Mouse (Mus musculus) macrophage (primary cell): ENCODE measurements around the gene Ryr3. TPM values are rescaled to one million over a fixed set of nuclear protein-coding genes. Genes with fewer than 3 reads are reported as not detected.

Experiments
- H3K27ac ChIP-seq: fragments of 350-480 bp; formaldehyde crosslinking; 2 replicates; pipeline ENCODE4 v1.9.0; 2021
- H3K36me3 ChIP-seq: fragments of 350-480 bp; formaldehyde crosslinking; 2 replicates; pipeline ENCODE4 v1.9.0; 2021; ENCODE audit errors: inconsistent target
- H3K4me3 ChIP-seq: fragments of 350-480 bp; formaldehyde crosslinking; 2 replicates; pipeline ENCODE4 v1.9.0; 2021; ENCODE audit errors: inconsistent target
- H3K79me2 ChIP-seq: fragments of 350-480 bp; formaldehyde crosslinking; 2 replicates; pipeline ENCODE4 v1.9.0; 2021; ENCODE audit errors: inconsistent target
- WGBS: methylation state at CpG from one replicate; pipeline ENCODE4 v1.1.7; 2026; ENCODE audit warnings: inconsistent platforms; ENCODE audit not compliant: missing documents; 5-methylcytosine and 5-hydroxymethylcytosine counted together
- polyA plus RNA-seq: library from polyadenylated mRNA; stranded (reverse); fragments of 250-400 nt; gene quantifications from 3 replicates; pipeline ENCODE4 v1.2.4, GENCODE M21; 2018; ENCODE audit warnings: inconsistent platforms

Gene Ryr3
- polyA plus RNA-seq, 1 experiment from 2014 or later = not detected

DNA sequence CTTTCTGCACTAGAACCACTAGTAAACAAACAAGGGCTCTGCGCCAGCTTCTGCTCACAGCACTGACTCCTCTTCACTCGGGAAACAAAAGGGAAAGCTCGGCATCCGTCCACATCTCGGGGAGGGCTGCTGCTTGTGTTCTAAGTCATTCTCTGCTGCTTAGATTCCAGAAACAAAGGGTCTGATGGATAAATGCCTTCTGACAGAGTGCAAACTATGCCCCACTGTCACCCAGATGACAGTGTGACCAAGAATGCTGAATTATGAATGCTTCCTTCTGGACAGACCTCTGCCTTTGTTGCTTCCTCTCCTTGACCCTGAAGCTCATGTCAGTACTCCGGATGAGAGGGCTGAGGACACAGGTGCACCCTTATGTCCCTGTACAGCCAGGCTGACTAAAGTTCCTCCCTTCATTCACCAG, 625.4 kb downstream of the Ryr3 start:
- H3K4me3 ChIP-seq = no peak overlapping the region
- no peaks in the 10 kb centered on the region for H3K36me3 ChIP-seq
- no peak overlapping the region for H3K27ac ChIP-seq
- H3K79me2 ChIP-seq = no peaks in the 10 kb centered on the region
- 92% methylated on average over 6 of the region's 6 CpGs for WGBS

DNA sequence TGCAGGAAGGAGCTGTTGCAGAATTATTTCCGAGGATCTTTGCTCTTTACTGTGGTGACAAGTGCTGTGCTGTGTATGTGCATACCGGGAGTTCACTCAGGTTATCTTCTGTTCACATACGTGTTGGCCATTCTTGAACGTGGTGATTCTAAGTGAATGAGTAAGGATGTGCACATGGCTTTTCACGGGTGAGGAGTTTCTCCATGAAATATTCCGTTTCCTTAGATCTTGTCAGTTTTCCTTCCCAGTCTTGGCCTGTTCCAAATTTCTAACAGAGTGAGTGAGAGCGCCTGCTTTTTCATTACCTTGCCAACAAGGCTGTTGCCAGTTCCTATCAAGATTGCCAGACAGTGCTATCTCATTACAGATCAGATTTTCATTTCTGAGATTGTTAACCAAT, 625.9 kb downstream of the Ryr3 start:
- Histone ChIP-seq H3K27ac (no peak overlapping the region), H3K36me3 (no peaks in the 10 kb centered on the region), H3K79me2 (no peaks in the 10 kb centered on the region), H3K4me3 (no peak overlapping the region)
- 90% methylated on average over 7 of the region's 7 CpGs for WGBS

Other genes starting within 250 kb of the Ryr3 start
- not detected in 3 replicates for gene Tmco5b, start 68.6 kb upstream of the Ryr3 start, polyA plus RNA-seq
- 10.7 to 22.1 TPM (median 14.3 TPM) in 3 replicates for gene Fmn1, start 110.6 kb upstream of the Ryr3 start, polyA plus RNA-seq